In genomic region chr10:44435956-44436355, GRCm38 (mm10) we compare ENCODE assay signal across 30 mouse cellular contexts.
"Had no signal": no experiment of that assay in that cellular context is flagged by ENCODE, and none has a peak within 500 bp of the region (broad histone marks: within the 10 kb centered on the region; RNA-seq: fewer than 3 reads in every experiment).

No protein-coding gene starts in this region.

- DNase-seq: left cerebral cortex, postnatal 4 days; liver; liver, embryonic 13.5 days; liver, postnatal 0 days; lung, adult 18-20 months; lung, adult 2 months; lung, embryonic 14.5 days; lung, postnatal 10 days; lung, postnatal 14 days; lung, postnatal 36 days; lung, postnatal 4 days; midbrain, embryonic 14.5 days had no signal

- H3K4me2 ChIP-seq: limb, embryonic 12.5 days; limb, embryonic 13.5 days; limb, embryonic 15.5 days; liver, embryonic 11.5 days; liver, embryonic 12.5 days; liver, embryonic 13.5 days; liver, embryonic 15.5 days; lung, embryonic 14.5 days; lung, embryonic 15.5 days; midbrain, embryonic 11.5 days; midbrain, embryonic 12.5 days; midbrain, embryonic 13.5 days; midbrain, embryonic 15.5 days; neural tube, embryonic 12.5 days had no signal

- H3K27ac ChIP-seq: limb, embryonic 10.5 days; limb, embryonic 12.5 days; limb, embryonic 13.5 days; limb, embryonic 15.5 days; liver, embryonic 12.5 days; liver, embryonic 13.5 days; liver, embryonic 14.5 days; liver, embryonic 15.5 days; lung, embryonic 15.5 days; macrophage; midbrain, embryonic 10.5 days; midbrain, embryonic 12.5 days; midbrain, embryonic 13.5 days; midbrain, embryonic 15.5 days; neural tube, embryonic 12.5 days had no signal

- H3K9ac ChIP-seq: limb, embryonic 12.5 days; limb, embryonic 13.5 days; limb, embryonic 15.5 days; liver, embryonic 12.5 days; liver, embryonic 13.5 days; liver, embryonic 14.5 days; liver, embryonic 15.5 days; liver, postnatal 0 days; lung, embryonic 14.5 days; lung, embryonic 15.5 days; midbrain, embryonic 12.5 days; midbrain, embryonic 13.5 days; midbrain, embryonic 15.5 days; neural tube, embryonic 12.5 days had no signal

- H3K4me1 ChIP-seq: limb, embryonic 12.5 days; limb, embryonic 13.5 days; limb, embryonic 15.5 days; liver, embryonic 12.5 days; liver, embryonic 13.5 days; liver, embryonic 15.5 days; midbrain, embryonic 10.5 days; midbrain, embryonic 12.5 days; midbrain, embryonic 13.5 days; midbrain, embryonic 15.5 days; neural tube, embryonic 12.5 days had no signal

- H3K27me3 ChIP-seq: limb, embryonic 12.5 days; limb, embryonic 13.5 days; limb, embryonic 15.5 days; liver, embryonic 12.5 days; liver, embryonic 15.5 days; lung, embryonic 15.5 days; midbrain, embryonic 15.5 days; neural tube, embryonic 12.5 days had no signal

- H3K36me3 ChIP-seq: limb, embryonic 12.5 days; limb, embryonic 13.5 days; limb, embryonic 15.5 days; liver, embryonic 12.5 days; liver, embryonic 13.5 days; liver, embryonic 15.5 days; lung, embryonic 15.5 days; midbrain, embryonic 10.5 days; midbrain, embryonic 12.5 days; midbrain, embryonic 13.5 days; midbrain, embryonic 15.5 days; neural tube, embryonic 12.5 days had no signal

- H3K4me3 ChIP-seq: limb, embryonic 10.5 days; limb, embryonic 12.5 days; limb, embryonic 13.5 days; limb, embryonic 15.5 days; liver, embryonic 12.5 days; liver, embryonic 13.5 days; liver, embryonic 15.5 days; lung, embryonic 15.5 days; megakaryocyte, embryonic 14.5 days; midbrain, embryonic 10.5 days; midbrain, embryonic 12.5 days; midbrain, embryonic 13.5 days; midbrain, embryonic 15.5 days; myocyte; neural tube, embryonic 12.5 days had no signal

- H3K9me3 ChIP-seq: limb, embryonic 10.5 days; limb, embryonic 12.5 days; limb, embryonic 13.5 days; limb, embryonic 15.5 days; liver, embryonic 12.5 days; liver, embryonic 13.5 days; liver, embryonic 15.5 days; lung, embryonic 15.5 days; megakaryocyte, embryonic 14.5 days; midbrain, embryonic 10.5 days; midbrain, embryonic 12.5 days; midbrain, embryonic 13.5 days; midbrain, embryonic 15.5 days; neural tube, embryonic 12.5 days had no signal
